Mouse (Mus musculus): ENCODE data around the gene Nr2c2.

DNA sequence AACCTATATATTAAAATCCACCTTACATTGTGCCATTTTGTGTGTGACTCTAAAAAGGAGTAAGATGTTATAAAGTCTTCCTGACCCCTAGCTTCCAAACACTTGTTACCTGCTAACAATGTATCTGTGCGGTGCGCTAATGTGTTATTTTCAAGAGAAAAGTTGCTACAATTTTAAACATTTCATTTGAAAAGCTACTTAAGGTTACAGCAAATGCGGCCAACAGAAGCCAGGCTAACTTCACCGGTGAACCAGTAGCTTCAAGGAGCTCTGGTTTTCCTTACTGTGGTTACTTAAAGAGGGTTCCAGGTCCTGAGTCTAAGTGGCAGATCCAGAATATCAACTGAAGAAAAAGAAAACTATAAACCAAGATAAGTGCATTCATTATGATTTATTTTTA, 1.2 kb upstream of the Nr2c2 start:
- TF ChIP-seq CTCF (IDR thresholded peaks at IDR 0.05; ENCODE audit: control insufficient read depth, insufficient read depth, insufficient read length): no peak
- TF ChIP-seq MAX (IDR thresholded peaks at IDR 0.05): no peak
- no peak for TF ChIP-seq FOSL1 (IDR thresholded peaks at IDR 0.05; ENCODE audit: insufficient read depth, low read length, poor library complexity, severe bottlenecking)
- TF ChIP-seq MYOG (IDR thresholded peaks at IDR 0.05; ENCODE audit: control insufficient read depth, extremely low read depth, insufficient read length): no peak

All from C2C12 (cell line).